Mouse (Mus musculus) embryonic facial prominence, embryonic 14.5 days (tissue): ENCODE measurements around the gene Proz. TPM values are rescaled to one million over a fixed set of nuclear protein-coding genes. Genes with fewer than 3 reads are reported as not detected.

Experiments
- ATAC-seq: fragments of 200-750 bp; cut with Nextera tagmentation; 2 replicates; pipeline ENCODE4 v1.8.0; 2017; ENCODE audit warnings: low read depth, moderate number of reproducible peaks, moderate TSS enrichment
- DNase-seq: peaks from one replicate; pipeline ENCODE4 v3.0.0-alpha.2; 2015; ENCODE audit warnings: low spot score
- H3K27ac ChIP-seq: fragments of 300-500 bp; sonication (generic); replicated peaks from 2 replicates; pipeline ENCODE4 v1.5.1; 2014; ENCODE audit warnings: low read depth, mild to moderate bottlenecking, low read length, moderate library complexity
- H3K27me3 ChIP-seq: fragments of 300-500 bp; sonication (generic); replicated peaks from 2 replicates; pipeline ENCODE4 v1.6.1; 2014; ENCODE audit warnings: low read length; ENCODE audit not compliant: control insufficient read depth, insufficient read depth
- H3K36me3 ChIP-seq: fragments of 300-500 bp; sonication (generic); 2 replicates; pipeline ENCODE4 v1.6.1; 2014; ENCODE audit warnings: low read length, mixed read lengths; ENCODE audit not compliant: control insufficient read depth, insufficient read depth
- H3K4me1 ChIP-seq: fragments of 300-500 bp; sonication (generic); 2 replicates; pipeline ENCODE4 v1.6.1; 2014; ENCODE audit warnings: antibody characterized with exemption, low read length; ENCODE audit not compliant: control insufficient read depth, insufficient read depth
- H3K4me2 ChIP-seq: fragments of 300-500 bp; sonication (generic); 2 replicates; pipeline ENCODE4 v1.6.1; 2014; ENCODE audit warnings: low read depth, mild to moderate bottlenecking, low read length, moderate library complexity, mixed read lengths
- H3K4me3 ChIP-seq: fragments of 300-500 bp; sonication (generic); 2 replicates; pipeline ENCODE4 v1.5.1; 2014; ENCODE audit warnings: low read depth, mild to moderate bottlenecking, low read length
- H3K9ac ChIP-seq: fragments of 300-500 bp; sonication (generic); 2 replicates; pipeline ENCODE4 v1.6.1; 2014; ENCODE audit warnings: low read depth, mild to moderate bottlenecking, low read length, moderate library complexity, mixed read lengths
- H3K9me3 ChIP-seq: fragments of 300-500 bp; sonication (generic); 2 replicates; pipeline ENCODE4 v1.6.1; 2016; ENCODE audit warnings: low read length; ENCODE audit not compliant: control insufficient read depth
- WGBS: fragments of 180-500 bp; shearing (Covaris S2); extraction: QIAGEN DNeasy Blood & Tissue Kit; methylation state at CpG from one replicate; pipeline ENCODE4 v1.1.7; 2014; 5-methylcytosine and 5-hydroxymethylcytosine counted together
- polyA plus RNA-seq: library from polyadenylated mRNA; unstranded; fragments of >200 nt; fragmentation: Nextera tagmentation; extraction: Ambion mirVana; gene quantifications from 2 replicates; pipeline ENCODE4 v1.2.1, GENCODE M21; 2014

The Proz gene
- polyA plus RNA-seq, 1 experiment from 2014 or later, result 0.24 TPM

DNA sequence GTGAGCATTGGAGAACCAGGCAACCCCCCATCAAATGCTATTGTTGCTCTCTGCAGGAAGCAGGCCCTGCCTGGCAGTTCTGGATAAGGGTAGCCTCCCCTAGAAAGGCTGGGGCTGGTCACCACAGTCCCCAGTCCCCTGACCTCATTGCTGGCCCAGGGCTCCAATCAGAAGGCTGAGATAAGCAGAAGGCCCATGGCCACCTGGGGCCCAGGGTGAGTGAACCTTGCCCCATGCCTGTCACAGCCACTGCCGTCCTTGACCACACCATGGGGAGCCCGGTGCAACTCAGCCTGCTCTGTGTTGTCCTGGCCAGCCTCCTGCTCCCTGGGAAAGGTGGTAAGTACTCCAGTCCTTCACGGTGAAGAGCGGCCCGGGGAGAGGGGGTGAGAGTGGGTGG, 23.1 kb upstream of the Proz start:
- Histone ChIP-seq H3K27me3 (no peaks in the 10 kb centered on the region), H3K9ac (no peak overlapping the region), H3K36me3 (no peaks in the 10 kb centered on the region), H3K9me3 (no peaks in the 10 kb centered on the region), H3K4me2 (no peak overlapping the region), H3K4me3 (no peak overlapping the region), H3K27ac (no peak overlapping the region), H3K4me1 (no peaks in the 10 kb centered on the region)
- DNase-seq (no peak), ATAC-seq (no peak)
- WGBS, result 44% methylated on average over 5 of the region's 5 CpGs

DNA sequence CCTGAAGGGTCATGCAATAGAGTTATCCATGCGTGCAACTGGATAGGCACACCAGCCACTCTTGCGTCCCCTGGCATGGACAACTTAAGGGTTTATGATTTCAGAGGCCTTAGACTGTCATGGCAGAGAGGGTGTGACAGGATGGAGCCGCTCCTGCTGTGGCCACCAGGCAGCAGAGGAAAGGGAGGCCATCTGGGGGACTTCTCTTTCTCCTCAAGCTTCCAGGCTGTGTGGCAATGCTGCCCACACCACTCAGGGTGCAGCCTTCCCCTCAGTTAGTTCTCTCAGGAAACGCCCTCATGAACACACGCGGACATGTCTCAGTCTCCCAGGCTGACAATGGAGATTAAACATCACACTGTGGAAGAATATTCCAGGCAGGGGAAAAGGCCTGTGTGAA, 21.7 kb upstream of the Proz start:
- H3K4me3 ChIP-seq, result no peak overlapping the region
- H3K27me3 ChIP-seq, result no peaks in the 10 kb centered on the region
- ATAC-seq (no peak), DNase-seq (no peak)
- no peaks in the 10 kb centered on the region for H3K4me1 ChIP-seq
- H3K9me3 ChIP-seq, result no peaks in the 10 kb centered on the region
- H3K4me2 ChIP-seq, result no peak overlapping the region
- H3K9ac ChIP-seq, result no peak overlapping the region
- no peak overlapping the region for H3K27ac ChIP-seq
- no peaks in the 10 kb centered on the region for H3K36me3 ChIP-seq
- WGBS, result 80% methylated on average over 6 of the region's 6 CpGs

DNA sequence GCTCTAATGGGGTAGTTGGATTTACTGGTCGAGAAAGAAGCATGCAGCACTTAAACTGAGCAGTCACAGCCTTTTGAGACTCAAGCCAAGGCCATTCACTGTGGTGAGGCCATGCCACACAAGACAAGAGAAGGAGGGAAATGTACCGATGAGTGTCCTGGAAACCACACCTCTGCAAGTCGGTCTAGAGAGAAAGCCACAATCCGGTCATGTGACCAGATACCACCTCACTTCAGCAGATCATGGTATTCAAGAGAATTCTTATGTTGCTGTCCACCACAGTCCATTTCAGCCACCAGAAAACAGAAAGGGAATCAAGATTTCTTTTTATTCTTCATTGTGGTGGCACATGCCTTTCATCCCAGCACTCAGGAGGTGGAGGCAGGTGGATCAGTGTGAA, 19.3 kb upstream of the Proz start:
- no peak overlapping the region for H3K9ac ChIP-seq
- DNase-seq, result no peak
- no peaks in the 10 kb centered on the region for H3K4me1 ChIP-seq
- 87% methylated on average over 4 of the region's 4 CpGs for WGBS
- no peak overlapping the region for H3K4me2 ChIP-seq
- H3K27me3 ChIP-seq, result no peaks in the 10 kb centered on the region
- H3K4me3 ChIP-seq, result no peak overlapping the region
- H3K36me3 ChIP-seq, result no peaks in the 10 kb centered on the region
- no peaks in the 10 kb centered on the region for H3K9me3 ChIP-seq
- ATAC-seq, result no peak
- H3K27ac ChIP-seq, result no peak overlapping the region

- no peak for DNase-seq
- ATAC-seq, result no peak
- Histone ChIP-seq H3K27me3 (no peaks in the 10 kb centered on the region), H3K4me2 (no peak overlapping the region), H3K4me3 (no peak overlapping the region), H3K4me1 (no peaks in the 10 kb centered on the region), H3K9ac (no peak overlapping the region), H3K9me3 (no peaks in the 10 kb centered on the region), H3K36me3 (no peaks in the 10 kb centered on the region), H3K27ac (no peak overlapping the region)
- 53% methylated on average over 5 of the region's 5 CpGs for WGBS
Measured at GRCm38 (mm10) chr8:13047652-13048051, 13.1 kb upstream of the Proz start.

- H3K36me3 ChIP-seq, result no peaks in the 10 kb centered on the region
- no peak overlapping the region for H3K4me2 ChIP-seq
- no peaks in the 10 kb centered on the region for H3K27me3 ChIP-seq
- WGBS, result 82% methylated on average over 10 of the region's 10 CpGs
- H3K4me3 ChIP-seq, result no peak overlapping the region
- H3K4me1 ChIP-seq, result no peaks in the 10 kb centered on the region
- ATAC-seq (no peak), DNase-seq (no peak)
- no peaks in the 10 kb centered on the region for H3K9me3 ChIP-seq
- H3K27ac ChIP-seq, result no peak overlapping the region
- no peak overlapping the region for H3K9ac ChIP-seq
Measured at GRCm38 (mm10) chr8:13050550-13050949, 10.2 kb upstream of the Proz start.

DNA sequence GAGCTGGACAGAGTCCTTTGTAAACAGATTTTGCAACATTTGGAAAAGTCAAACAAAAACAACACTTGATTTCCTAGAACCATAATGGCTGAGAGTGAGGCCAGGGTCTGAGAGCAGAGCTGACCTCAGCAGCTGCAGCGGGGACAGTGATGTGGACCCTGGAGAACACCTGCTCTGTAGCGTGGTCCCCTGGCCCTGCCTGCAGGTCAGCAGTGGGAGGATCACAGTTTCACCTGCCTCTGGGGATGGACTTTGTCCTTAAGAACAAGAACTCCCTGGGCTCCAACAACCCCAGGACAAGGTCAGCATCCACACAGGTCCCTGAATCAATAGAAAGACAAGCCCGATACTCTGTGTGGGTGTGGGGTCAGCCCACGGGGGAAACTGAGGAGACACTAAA, 3.4 kb upstream of the Proz start:
- Histone ChIP-seq H3K27me3 (no peaks in the 10 kb centered on the region), H3K9ac (no peak overlapping the region), H3K4me2 (no peak overlapping the region), H3K4me3 (no peak overlapping the region), H3K9me3 (no peaks in the 10 kb centered on the region), H3K27ac (no peak overlapping the region), H3K4me1 (no peaks in the 10 kb centered on the region), H3K36me3 (no peaks in the 10 kb centered on the region)
- DNase-seq, result no peak
- no peak for ATAC-seq
- 83% methylated on average over 4 of the region's 4 CpGs for WGBS

GRCm38 (mm10) chr8:13063112-13063511, 2.4 kb downstream of the Proz start:
- H3K4me3 ChIP-seq, result no peak overlapping the region
- H3K9me3 ChIP-seq, result no peaks in the 10 kb centered on the region
- H3K9ac ChIP-seq, result no peak overlapping the region
- H3K27me3 ChIP-seq, result no peaks in the 10 kb centered on the region
- H3K27ac ChIP-seq, result no peak overlapping the region
- H3K4me1 ChIP-seq, result no peaks in the 10 kb centered on the region
- 68% methylated on average over 16 of the region's 16 CpGs for WGBS
- H3K36me3 ChIP-seq, result no peaks in the 10 kb centered on the region
- H3K4me2 ChIP-seq, result no peak overlapping the region
- ATAC-seq (no peak), DNase-seq (no peak)

DNA sequence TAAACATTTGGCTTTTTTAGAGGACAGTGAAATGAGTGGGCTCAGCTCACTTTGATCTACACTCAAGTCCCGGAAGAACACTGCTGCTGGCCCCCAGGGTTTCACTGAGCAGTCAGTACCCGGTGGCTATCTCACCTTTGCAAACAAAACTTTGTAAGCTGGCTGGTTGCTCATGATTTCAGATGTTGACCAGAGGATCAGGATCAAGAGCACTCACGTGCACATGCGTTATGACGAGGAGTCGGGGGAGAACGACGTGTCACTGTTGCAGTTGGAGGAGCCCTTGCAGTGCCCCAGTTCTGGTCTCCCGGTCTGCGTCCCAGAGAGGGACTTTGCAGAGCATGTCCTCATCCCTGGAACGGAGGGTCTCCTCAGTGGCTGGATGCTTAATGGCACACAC, 12.5 kb downstream of the Proz start:
- Histone ChIP-seq H3K4me2 (no peak overlapping the region), H3K4me3 (no peak overlapping the region), H3K27ac (no peak overlapping the region), H3K4me1 (no peaks in the 10 kb centered on the region), H3K36me3 (peaks cover 45% of the 10 kb centered on the region), H3K27me3 (no peaks in the 10 kb centered on the region), H3K9ac (no peak overlapping the region), H3K9me3 (no peaks in the 10 kb centered on the region)
- 90% methylated on average over 11 of the region's 11 CpGs for WGBS
- ATAC-seq (no peak), DNase-seq (no peak)

- H3K36me3 ChIP-seq, result peaks cover 62% of the 10 kb centered on the region
- DNase-seq (no peak), ATAC-seq (no peak)
- H3K9me3 ChIP-seq, result no peaks in the 10 kb centered on the region
- H3K9ac ChIP-seq, result no peak overlapping the region
- no peaks in the 10 kb centered on the region for H3K27me3 ChIP-seq
- H3K4me1 ChIP-seq, result no peaks in the 10 kb centered on the region
- H3K4me2 ChIP-seq, result no peak overlapping the region
- H3K4me3 ChIP-seq, result no peak overlapping the region
- H3K27ac ChIP-seq, result no peak overlapping the region
- WGBS, result 95% methylated on average over 8 of the region's 8 CpGs
Measured at GRCm38 (mm10) chr8:13075044-13075443, 14.3 kb downstream of the Proz start.
